Mouse (Mus musculus) E14TG2a.4 (cell line): ENCODE data around the gene AK157302.

Experiments used
- CTCF ChIP-seq: conservative IDR thresholded peaks from 2 replicates; pipeline ENCODE4 v1.5.1; 2014; ENCODE audit warnings: low read length
- NANOG ChIP-seq: IDR thresholded peaks from 2 replicates; pipeline ENCODE4 v1.6.1; 2014; ENCODE audit warnings: borderline replicate concordance, low read length, mixed read lengths

DNA sequence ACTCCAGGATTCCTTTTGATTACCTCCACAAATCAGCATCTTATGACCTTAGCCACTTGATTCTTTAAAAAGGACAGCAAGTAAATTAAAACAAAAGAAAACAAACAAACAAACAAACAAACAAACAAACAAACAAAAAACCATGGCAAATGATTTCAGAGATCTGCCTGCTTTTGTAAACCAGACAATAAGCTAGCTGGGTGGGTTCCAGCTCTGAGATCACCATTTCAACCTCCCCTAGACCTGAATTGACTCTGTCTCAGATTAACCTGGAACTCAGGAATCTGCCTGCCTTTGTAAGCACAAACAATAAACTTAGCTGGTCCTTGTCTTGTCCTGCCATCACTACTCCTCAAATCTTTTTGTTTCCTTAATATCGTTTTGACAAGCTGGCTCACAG is 8.1 kb upstream of the AK157302 start:
- TF ChIP-seq CTCF = no peak
- no peak for TF ChIP-seq NANOG
